Mouse (Mus musculus): Measurements from ENCODE around the gene Cdk5. TPM values are rescaled to one million over a fixed set of nuclear protein-coding genes. Genes with fewer than 3 reads are reported as not detected.

Gene Cdk5
- total RNA-seq, 2 experiments from 2014 or later: 16.2 to 20.0 TPM

GRCm38 (mm10) chr5:24380499-24380898 is 42.8 kb downstream of the Cdk5 start:
- ATAC-seq (replicated peaks; ENCODE audit: poor library complexity): no peak

- no peak for ATAC-seq (replicated peaks; ENCODE audit: poor library complexity)
Observed at GRCm38 (mm10) chr5:24379501-24379900, 43.8 kb downstream of the Cdk5 start.

- no peak for ATAC-seq (replicated peaks; ENCODE audit: poor library complexity)
Observed at GRCm38 (mm10) chr5:24378700-24379099, 44.6 kb downstream of the Cdk5 start.

- no peak for ATAC-seq (replicated peaks; ENCODE audit: poor library complexity)
Observed at GRCm38 (mm10) chr5:24374666-24375328, 48.5 kb downstream of the Cdk5 start.

GRCm38 (mm10) chr5:24374216-24374615 is 49.1 kb downstream of the Cdk5 start:
- no peak for ATAC-seq (replicated peaks; ENCODE audit: poor library complexity)

- ATAC-seq (replicated peaks; ENCODE audit: poor library complexity): no peak
Observed at GRCm38 (mm10) chr5:24373807-24374206, 49.5 kb downstream of the Cdk5 start.

GRCm38 (mm10) chr5:24369767-24370166 is 53.6 kb downstream of the Cdk5 start:
- ATAC-seq (replicated peaks; ENCODE audit: poor library complexity): no peak

Other genes with a start within 250 kb of the Cdk5 start
- not detected in 2 replicates for gene Kcnh2, start 71.9 kb downstream of the Cdk5 start, total RNA-seq (2015)
- gene Kcnh2, start 71.9 kb downstream of the Cdk5 start, total RNA-seq (2017): 0.12 TPM in 1 of 2 replicates, not detected in the other
- gene Nos3, start 58.7 kb downstream of the Cdk5 start, total RNA-seq (2015): 0.12 TPM in 1 of 2 replicates, not detected in the other
- not detected in 2 replicates for gene Nos3, start 58.7 kb downstream of the Cdk5 start, total RNA-seq (2017)
- 0.90 and 1.9 TPM in 2 replicates for gene Atg9b, start 31.4 kb downstream of the Cdk5 start, total RNA-seq (2015)
- gene Atg9b, start 31.4 kb downstream of the Cdk5 start, total RNA-seq (2017): 2.6 and 3.5 TPM in 2 replicates
- 23.5 and 30.9 TPM in 2 replicates for gene Abcb8, start 29.9 kb downstream of the Cdk5 start, total RNA-seq (2015)
- gene Abcb8, start 29.9 kb downstream of the Cdk5 start, total RNA-seq (2017): 12.2 and 18.1 TPM in 2 replicates
- 0.12 and 0.15 TPM in 2 replicates for gene Asic3, start 10.1 kb downstream of the Cdk5 start, total RNA-seq (2015)
- 0.20 TPM in 1 of 2 replicates, not detected in the other for gene Asic3, start 10.1 kb downstream of the Cdk5 start, total RNA-seq (2017)
- gene Slc4a2, start 307 bp upstream of the Cdk5 start, total RNA-seq (2015): 11.4 and 13.1 TPM in 2 replicates
- gene Slc4a2, start 307 bp upstream of the Cdk5 start, total RNA-seq (2017): 19.0 and 24.1 TPM in 2 replicates
- 35.7 and 44.6 TPM in 2 replicates for gene Fastk, start 21.8 kb upstream of the Cdk5 start, total RNA-seq (2015)
- 17.4 and 25.7 TPM in 2 replicates for gene Fastk, start 21.8 kb upstream of the Cdk5 start, total RNA-seq (2017)
- gene Tmub1, start 24.3 kb upstream of the Cdk5 start, total RNA-seq (2015): 7.3 and 7.7 TPM in 2 replicates
- 13.7 and 14.9 TPM in 2 replicates for gene Tmub1, start 24.3 kb upstream of the Cdk5 start, total RNA-seq (2017)
- gene Agap3, start 28.6 kb upstream of the Cdk5 start, total RNA-seq (2015): 11.4 and 14.1 TPM in 2 replicates
- 19.8 and 25.0 TPM in 2 replicates for gene Agap3, start 28.6 kb upstream of the Cdk5 start, total RNA-seq (2017)
- not detected in 2 replicates for gene Gbx1, start 103.7 kb upstream of the Cdk5 start, total RNA-seq (2015)
- gene Gbx1, start 103.7 kb upstream of the Cdk5 start, total RNA-seq (2017): not detected in 2 replicates
- not detected in 2 replicates for gene Asb10, start 117.4 kb upstream of the Cdk5 start, total RNA-seq (2015)
- gene Asb10, start 117.4 kb upstream of the Cdk5 start, total RNA-seq (2017): not detected in 2 replicates
- not detected in 2 replicates for gene 4931409K22Rik, start 133.3 kb upstream of the Cdk5 start, total RNA-seq (2015)
- not detected in 2 replicates for gene 4931409K22Rik, start 133.3 kb upstream of the Cdk5 start, total RNA-seq (2017)
- 45.4 and 46.0 TPM in 2 replicates for gene Abcf2, start 153.9 kb upstream of the Cdk5 start, total RNA-seq (2015)
- 113 and 115 TPM in 2 replicates for gene Abcf2, start 153.9 kb upstream of the Cdk5 start, total RNA-seq (2017)
- 4.7 and 5.9 TPM in 2 replicates for gene Chpf2, start 163.2 kb upstream of the Cdk5 start, total RNA-seq (2015)
- gene Chpf2, start 163.2 kb upstream of the Cdk5 start, total RNA-seq (2017): 12.4 and 35.1 TPM in 2 replicates
- not detected in 2 replicates for gene Smarcd3, start 200.9 kb upstream of the Cdk5 start, total RNA-seq (2015)
- 0.08 TPM in 1 of 2 replicates, not detected in the other for gene Smarcd3, start 200.9 kb upstream of the Cdk5 start, total RNA-seq (2017)